Mouse (Mus musculus): Measurements from ENCODE around the gene Ddx25.

The Ddx25 gene

DNA sequence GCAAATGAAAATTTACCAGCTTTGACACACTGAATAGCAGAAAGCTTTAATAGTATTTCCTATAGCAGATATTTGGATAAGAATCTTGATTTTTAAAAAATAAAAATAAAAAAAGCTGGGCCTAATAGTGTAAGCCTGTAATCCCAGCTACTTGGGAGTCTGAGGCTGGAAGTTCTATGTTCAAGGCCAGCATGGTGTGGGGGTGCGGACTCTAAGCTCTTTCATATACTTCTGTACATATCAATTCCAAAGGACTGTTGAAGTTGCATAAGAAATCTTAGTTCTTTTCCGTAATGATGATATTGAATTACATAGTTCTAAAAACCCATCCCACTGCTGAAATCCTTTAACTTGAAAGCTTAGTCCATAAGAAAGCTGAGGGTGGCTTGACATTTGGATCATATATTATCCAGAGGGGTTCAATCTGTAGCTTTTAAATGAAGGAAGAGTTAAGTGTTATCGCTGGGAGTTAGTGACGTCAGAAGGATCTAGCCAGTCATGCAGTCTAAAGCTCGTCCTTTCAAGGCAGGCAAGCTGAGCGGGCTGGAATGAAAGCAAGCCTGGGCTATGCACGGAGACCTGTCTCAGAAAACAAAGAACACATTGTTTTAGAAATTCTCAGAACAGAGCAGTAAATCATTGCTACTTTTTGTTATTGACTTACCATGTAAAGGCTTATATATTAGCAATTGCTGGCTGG is 65.1 kb downstream of the Ddx25 start:
- no peak for DNase-seq

DNA sequence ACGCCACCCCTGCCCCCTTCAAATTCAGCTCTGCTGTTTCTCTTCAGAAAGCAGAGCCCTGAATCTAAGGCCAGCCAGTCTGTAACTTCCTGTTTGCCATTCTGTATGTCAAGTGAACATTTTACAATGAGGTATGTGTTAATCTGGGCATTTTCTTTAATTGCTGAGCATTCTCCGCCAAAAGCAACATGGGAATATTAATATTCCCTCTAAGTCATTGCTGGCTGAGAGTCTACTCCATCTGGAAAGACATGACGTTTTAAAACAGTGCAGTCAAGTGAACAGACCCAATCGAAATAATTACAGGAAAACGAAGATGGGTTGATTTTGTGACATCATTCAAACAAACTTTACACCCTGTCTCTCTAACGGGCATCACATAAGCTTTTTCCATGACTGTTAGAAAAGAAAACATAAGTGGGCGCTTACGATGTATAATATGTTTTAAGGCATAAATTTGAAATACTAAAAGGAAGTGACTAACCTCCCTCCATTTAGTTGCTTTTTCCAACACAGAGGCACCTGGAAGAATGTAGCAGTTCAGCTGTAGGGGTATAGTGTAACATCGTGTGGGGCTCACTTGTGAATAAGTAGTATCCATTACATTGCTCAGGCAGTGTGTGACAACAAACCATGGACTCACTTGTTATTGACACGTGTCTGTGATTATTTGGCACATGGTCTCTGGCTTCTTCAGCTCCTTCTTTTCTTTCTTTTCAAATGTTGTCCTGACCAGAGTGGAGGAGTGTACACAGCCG is 67.0 kb downstream of the Ddx25 start:
- no peak for DNase-seq

DNA sequence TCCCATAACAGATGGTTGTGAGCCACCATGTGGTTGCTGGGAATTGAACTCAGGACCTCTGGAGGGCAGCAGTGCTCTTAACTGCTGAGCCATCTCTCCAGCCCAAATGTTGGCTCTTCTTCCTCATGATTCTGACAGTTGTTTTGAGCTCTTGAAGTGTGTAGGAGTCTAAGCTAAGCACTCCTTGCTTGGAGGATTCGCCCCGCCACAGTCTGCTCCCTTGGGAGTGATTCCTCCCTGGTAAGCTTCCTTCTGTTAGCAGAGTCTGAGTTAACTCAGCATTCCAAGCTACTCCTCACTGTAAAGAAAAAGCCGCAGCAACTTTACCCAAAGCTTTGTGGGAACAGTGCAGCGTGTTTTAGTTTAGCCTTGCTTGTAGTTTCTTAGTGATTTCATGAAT is 69.8 kb downstream of the Ddx25 start:
- DNase-seq, result no peak
